ENCODE assay signal across 21 mouse cellular contexts in genomic region chr15:32839966-32840365, GRCm38 (mm10).
A peak's percentile ranks its signal among the peaks of the same experiment; 100 is the strongest.
DNase-seq lines count a peak whose midpoint lies in the region; ATAC-seq lines count a peak whose summit lies in the region.
"Had no signal": no experiment of that assay in that cellular context is flagged by ENCODE, and none has a peak within 500 bp of the region (broad histone marks: within the 10 kb centered on the region; RNA-seq: fewer than 3 reads in every experiment).

No protein-coding gene starts in this region.

- 67% methylated on average over 1 of the region's 1 CpGs for WGBS in hindbrain, embryonic 14.5 days
- 92% methylated on average over 1 of the region's 1 CpGs for WGBS in hindbrain, embryonic 11.5 days
- 77% methylated on average over 1 of the region's 1 CpGs for WGBS in midbrain, embryonic 13.5 days
- WGBS in midbrain, embryonic 11.5 days = 74% methylated on average over 1 of the region's 1 CpGs

- H3K27ac ChIP-seq in hindbrain, embryonic 14.5 days = no peak overlapping the region
- H3K27ac ChIP-seq in hindbrain, embryonic 11.5 days (ENCODE audit: low read depth, low read length) = no peak overlapping the region
- no peak overlapping the region for H3K27ac ChIP-seq in midbrain, embryonic 13.5 days
- no peak overlapping the region for H3K27ac ChIP-seq in midbrain, embryonic 11.5 days (ENCODE audit: low read depth, low read length)
- H3K27ac ChIP-seq: embryonic facial prominence, embryonic 13.5 days; gastrocnemius, adult 2 months; kidney, postnatal 0 days; left cerebral cortex, adult 2 months; macrophage; midbrain, embryonic 12.5 days had no signal

- no peaks in the 10 kb centered on the region for H3K27me3 ChIP-seq in hindbrain, embryonic 14.5 days (ENCODE audit: control insufficient read depth, insufficient read depth, low read length)
- no peaks in the 10 kb centered on the region for H3K27me3 ChIP-seq in hindbrain, embryonic 11.5 days (ENCODE audit: control insufficient read depth, insufficient read depth, low read length)
- H3K27me3 ChIP-seq in midbrain, embryonic 13.5 days = no peaks in the 10 kb centered on the region
- H3K27me3 ChIP-seq in midbrain, embryonic 11.5 days (ENCODE audit: control insufficient read depth, insufficient read depth, low read length) = no peaks in the 10 kb centered on the region
- H3K27me3 ChIP-seq: embryonic facial prominence, embryonic 13.5 days; midbrain, embryonic 12.5 days had no signal

- H3K9ac ChIP-seq in hindbrain, embryonic 14.5 days = no peak overlapping the region
- no peak overlapping the region for H3K9ac ChIP-seq in hindbrain, embryonic 11.5 days (ENCODE audit: low read depth, low read length)
- no peak overlapping the region for H3K9ac ChIP-seq in midbrain, embryonic 13.5 days (replicated peaks)
- no peak overlapping the region for H3K9ac ChIP-seq in midbrain, embryonic 11.5 days (ENCODE audit: low read length)
- H3K9ac ChIP-seq: embryonic facial prominence, embryonic 13.5 days; liver, postnatal 0 days; midbrain, embryonic 12.5 days had no signal

- ATAC-seq in hindbrain, embryonic 14.5 days (ENCODE audit: low FRiP score) = peak; percentile 43; the same call in 1 of the 2 replicates
- ATAC-seq in hindbrain, embryonic 11.5 days (ENCODE audit: low FRiP score) = no peak
- 0 out of 2 replicates have a peak, but pooled peaks have one; percentile 56 for ATAC-seq in midbrain, embryonic 13.5 days
- ATAC-seq in midbrain, embryonic 11.5 days (ENCODE audit: low FRiP score) = no peak
- ATAC-seq: inflammation-experienced regulatory T-cells, adult 6 months; liver, postnatal 0 days; lung, postnatal 0 days had no signal

- H3K9me3 ChIP-seq in hindbrain, embryonic 14.5 days (ENCODE audit: control insufficient read depth, low read length) = no peaks in the 10 kb centered on the region
- no peaks in the 10 kb centered on the region for H3K9me3 ChIP-seq in hindbrain, embryonic 11.5 days (ENCODE audit: control insufficient read depth, low read length)
- H3K9me3 ChIP-seq in midbrain, embryonic 13.5 days = no peaks in the 10 kb centered on the region
- no peaks in the 10 kb centered on the region for H3K9me3 ChIP-seq in midbrain, embryonic 11.5 days (ENCODE audit: control insufficient read depth, low read length)
- H3K9me3 ChIP-seq: embryonic facial prominence, embryonic 13.5 days; midbrain, embryonic 12.5 days had no signal

- DNase-seq in hindbrain, embryonic 14.5 days (ENCODE audit: low spot score) = no peak
- DNase-seq in hindbrain, embryonic 11.5 days (ENCODE audit: low spot score) = no peak
- DNase-seq in midbrain, embryonic 11.5 days (ENCODE audit: low spot score, missing footprints) = no peak
- peak; percentile 6 for DNase-seq in forelimb bud, embryonic 11.5 days (ENCODE audit: low read depth, low spot score)
- DNase-seq in retina, postnatal 1 day = peak; percentile 59
- no peak for DNase-seq in adrenal gland, postnatal 4 days (ENCODE audit: low spot score in 2 of 2)
- DNase-seq: adrenal gland, adult 2 months; cerebellum, adult 9-11 months; gastrocnemius, adult 2 months; kidney, adult 18-20 months; liver, postnatal 0 days; right cerebral cortex, postnatal 14 days had no signal

- no peak overlapping the region for H3K4me3 ChIP-seq in hindbrain, embryonic 14.5 days (replicated peaks; ENCODE audit: low read length)
- H3K4me3 ChIP-seq in hindbrain, embryonic 11.5 days (ENCODE audit: low read depth, low read length) = no peak overlapping the region
- H3K4me3 ChIP-seq in midbrain, embryonic 13.5 days (replicated peaks) = no peak overlapping the region
- no peak overlapping the region for H3K4me3 ChIP-seq in midbrain, embryonic 11.5 days (ENCODE audit: low read depth, low read length)
- H3K4me3 ChIP-seq: embryonic facial prominence, embryonic 13.5 days; gastrocnemius, adult 2 months; left cerebral cortex, adult 2 months; midbrain, embryonic 12.5 days had no signal

- no peaks in the 10 kb centered on the region for H3K4me1 ChIP-seq in hindbrain, embryonic 14.5 days (replicated peaks; ENCODE audit: control insufficient read depth, insufficient read depth, low read length)
- no peaks in the 10 kb centered on the region for H3K4me1 ChIP-seq in hindbrain, embryonic 11.5 days (replicated peaks; ENCODE audit: control insufficient read depth, insufficient read depth, low read length)
- H3K4me1 ChIP-seq in midbrain, embryonic 13.5 days (replicated peaks) = no peaks in the 10 kb centered on the region
- no peaks in the 10 kb centered on the region for H3K4me1 ChIP-seq in midbrain, embryonic 11.5 days (ENCODE audit: control insufficient read depth, insufficient read depth, low read length)
- H3K4me1 ChIP-seq: embryonic facial prominence, embryonic 13.5 days; midbrain, embryonic 12.5 days had no signal

- H3K4me2 ChIP-seq in hindbrain, embryonic 14.5 days (replicated peaks) = no peak overlapping the region
- no peak overlapping the region for H3K4me2 ChIP-seq in hindbrain, embryonic 11.5 days (replicated peaks; ENCODE audit: low read depth, low read length)
- no peak overlapping the region for H3K4me2 ChIP-seq in midbrain, embryonic 13.5 days (replicated peaks)
- H3K4me2 ChIP-seq in midbrain, embryonic 11.5 days = no peak overlapping the region
- H3K4me2 ChIP-seq: embryonic facial prominence, embryonic 13.5 days; liver, embryonic 11.5 days; midbrain, embryonic 12.5 days had no signal

- no peaks in the 10 kb centered on the region for H3K36me3 ChIP-seq in hindbrain, embryonic 14.5 days (replicated peaks; ENCODE audit: control insufficient read depth, insufficient read depth)
- no peaks in the 10 kb centered on the region for H3K36me3 ChIP-seq in hindbrain, embryonic 11.5 days (ENCODE audit: control insufficient read depth, insufficient read depth, low read length)
- no peaks in the 10 kb centered on the region for H3K36me3 ChIP-seq in midbrain, embryonic 13.5 days
- no peaks in the 10 kb centered on the region for H3K36me3 ChIP-seq in midbrain, embryonic 11.5 days (ENCODE audit: control insufficient read depth, insufficient read depth, low read length)
- H3K36me3 ChIP-seq: embryonic facial prominence, embryonic 13.5 days; midbrain, embryonic 12.5 days had no signal

Comparison
In these comparisons a context has a peak if more than half of its experiments do, and no peak if none do; other contexts are left out.
1. ATAC-seq: peak in hindbrain, embryonic 14.5 days (single experiment) and midbrain, embryonic 13.5 days (single experiment); none in hindbrain, embryonic 11.5 days (single experiment) and midbrain, embryonic 11.5 days (single experiment).
2. DNase-seq: peak in forelimb bud, embryonic 11.5 days (single experiment) and retina, postnatal 1 day (single experiment); none in hindbrain, embryonic 14.5 days (single experiment), hindbrain, embryonic 11.5 days (single experiment), midbrain, embryonic 11.5 days (single experiment) and adrenal gland, postnatal 4 days (0 of 2).